22 mouse cellular contexts compared by ENCODE assay signal in the genomic region with DNA sequence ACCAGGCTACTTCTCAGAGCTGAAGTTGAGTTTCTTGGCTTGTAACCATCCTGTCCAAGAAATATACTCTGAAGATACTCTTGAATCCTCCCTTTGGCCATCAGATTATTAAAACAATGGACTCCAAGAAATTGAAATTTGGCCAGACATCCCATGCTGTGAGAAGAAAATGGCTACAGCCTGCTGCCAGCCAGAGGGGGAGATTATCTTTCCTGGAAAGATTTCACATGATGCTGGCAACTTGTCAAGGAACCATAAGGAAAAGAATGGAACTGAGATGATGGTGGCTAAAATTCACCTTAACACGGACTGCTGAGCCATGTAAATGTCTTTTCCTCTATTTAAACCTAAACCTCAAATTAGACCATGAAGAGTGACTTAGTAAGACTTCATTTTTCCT.
DNase-seq lines count a peak whose midpoint lies in the region; ATAC-seq and TF ChIP-seq lines count a peak whose summit lies in the region.
"Had no signal": no experiment of that assay in that cellular context is flagged by ENCODE, and none has a peak within 500 bp of the region (broad histone marks: within the 10 kb centered on the region; RNA-seq: fewer than 3 reads in every experiment).

No protein-coding gene starts in this region.

- no peaks in the 10 kb centered on the region for H3K9me3 ChIP-seq in hindbrain, postnatal 0 days (ENCODE audit: low read length)
- no peaks in the 10 kb centered on the region for H3K9me3 ChIP-seq in hindbrain, embryonic 10.5 days
- H3K9me3 ChIP-seq: embryonic facial prominence, embryonic 15.5 days; forebrain, embryonic 10.5 days; heart, embryonic 12.5 days; hindbrain, embryonic 12.5 days had no signal

- 47% methylated on average over 1 of the region's 1 CpGs for WGBS in hindbrain, postnatal 0 days
- 70% methylated on average over 1 of the region's 1 CpGs for WGBS in hindbrain, embryonic 10.5 days
- 52% methylated on average over 1 of the region's 1 CpGs for WGBS in thymus, adult 2 months

- H3K4me3 ChIP-seq in hindbrain, postnatal 0 days (ENCODE audit: low read length): no peak overlapping the region
- no peak overlapping the region for H3K4me3 ChIP-seq in hindbrain, embryonic 10.5 days
- no peak overlapping the region for H3K4me3 ChIP-seq in thymus, adult 2 months (ENCODE audit: control insufficient read depth, insufficient read depth, low read length)
- H3K4me3 ChIP-seq: embryonic facial prominence, embryonic 15.5 days; erythroblast, embryonic 14.5 days; forebrain, embryonic 10.5 days; heart, embryonic 12.5 days; hindbrain, embryonic 12.5 days had no signal

- no peaks in the 10 kb centered on the region for H3K27me3 ChIP-seq in hindbrain, postnatal 0 days (ENCODE audit: insufficient read depth, low read length)
- H3K27me3 ChIP-seq in hindbrain, embryonic 10.5 days (ENCODE audit: insufficient read depth, poor library complexity, severe bottlenecking): no peaks in the 10 kb centered on the region
- no peaks in the 10 kb centered on the region for H3K27me3 ChIP-seq in thymus, adult 2 months (ENCODE audit: control insufficient read depth, insufficient read depth, low read length)
- H3K27me3 ChIP-seq: CH12.LX; embryonic facial prominence, embryonic 15.5 days; hindbrain, embryonic 12.5 days; Patski had no signal

- no peak overlapping the region for H3K4me2 ChIP-seq in hindbrain, postnatal 0 days (ENCODE audit: low read depth, low read length)
- H3K4me2 ChIP-seq: embryonic facial prominence, embryonic 15.5 days; heart, embryonic 12.5 days; hindbrain, embryonic 12.5 days had no signal

- H3K9ac ChIP-seq in hindbrain, postnatal 0 days (replicated peaks; ENCODE audit: low read length): no peak overlapping the region
- H3K9ac ChIP-seq: embryonic facial prominence, embryonic 15.5 days; heart, embryonic 12.5 days; hindbrain, embryonic 12.5 days had no signal

- H3K36me3 ChIP-seq in hindbrain, postnatal 0 days (ENCODE audit: insufficient read depth, low read length): no peaks in the 10 kb centered on the region
- no peaks in the 10 kb centered on the region for H3K36me3 ChIP-seq in hindbrain, embryonic 10.5 days
- no peaks in the 10 kb centered on the region for H3K36me3 ChIP-seq in thymus, adult 2 months (ENCODE audit: control insufficient read depth, insufficient read depth, low read length)
- H3K36me3 ChIP-seq: embryonic facial prominence, embryonic 15.5 days; forebrain, embryonic 10.5 days; heart, embryonic 12.5 days; hindbrain, embryonic 12.5 days had no signal

- TF ChIP-seq POLR2A in thymus, adult 2 months (IDR thresholded peaks at IDR 0.05; ENCODE audit: control insufficient read depth, extremely low read depth, insufficient read depth, low read length, poor library complexity): no peak

- no peak for ATAC-seq in hindbrain, postnatal 0 days
- ATAC-seq: activated CD4-positive, CD25-positive, alpha-beta regulatory T cell, adult 4 months; forebrain, embryonic 16.5 days; hindbrain, embryonic 16.5 days; Patski had no signal

- TF ChIP-seq CTCF in hindbrain, postnatal 0 days (IDR thresholded peaks at IDR 0.05; ENCODE audit: low read depth): no peak
- no peak for TF ChIP-seq CTCF in thymus, adult 2 months (IDR thresholded peaks at IDR 0.05; ENCODE audit: borderline replicate concordance, control insufficient read depth, extremely low read depth, insufficient read depth, low read length, poor library complexity)

- peak; percentile 57 for DNase-seq in hindbrain, postnatal 0 days (ENCODE audit: low spot score)
- DNase-seq in hindbrain, embryonic 10.5 days (ENCODE audit: low spot score): no peak
- peak; percentile 18 for DNase-seq in cerebellum, adult 11-12 months
- peak; percentile 60 for DNase-seq in cerebellum, adult 9-10 months
- peak; percentile 27 to 61 for DNase-seq in cerebellum, postnatal 25 days
- no peak for DNase-seq in kidney, postnatal 14 days
- no peak for DNase-seq in thymus, adult 2 months
- DNase-seq in heart, postnatal 25 days (ENCODE audit: low spot score): no peak
- DNase-seq: adrenal gland, postnatal 14 days; gastrocnemius, postnatal 10 days; heart, postnatal 36 days; kidney, adult 11 months had no signal

- intact Hi-C loops in heart, postnatal 25 days (cut with DNase I): no loop called here

- no peaks in the 10 kb centered on the region for H3K4me1 ChIP-seq in hindbrain, postnatal 0 days (ENCODE audit: insufficient read depth, low read length)
- H3K4me1 ChIP-seq in hindbrain, embryonic 10.5 days (replicated peaks): no peaks in the 10 kb centered on the region
- H3K4me1 ChIP-seq in thymus, adult 2 months (replicated peaks; ENCODE audit: control insufficient read depth, insufficient read depth, low read length): no peaks in the 10 kb centered on the region
- H3K4me1 ChIP-seq: embryonic facial prominence, embryonic 15.5 days; forebrain, embryonic 10.5 days; heart, embryonic 12.5 days; hindbrain, embryonic 12.5 days had no signal

- no peak overlapping the region for H3K27ac ChIP-seq in hindbrain, postnatal 0 days
- H3K27ac ChIP-seq in hindbrain, embryonic 10.5 days: no peak overlapping the region
- no peak overlapping the region for H3K27ac ChIP-seq in thymus, adult 2 months (ENCODE audit: control insufficient read depth, insufficient read depth, low read length)
- H3K27ac ChIP-seq: embryonic facial prominence, embryonic 15.5 days; forebrain, embryonic 10.5 days; hindbrain, embryonic 12.5 days had no signal

Comparison
In these comparisons a context has a peak if more than half of its experiments do, and no peak if none do; other contexts are left out.
1. DNase-seq: peak in hindbrain, postnatal 0 days (single experiment), cerebellum, adult 11-12 months (single experiment), cerebellum, adult 9-10 months (single experiment) and cerebellum, postnatal 25 days (2 of 2); none in hindbrain, embryonic 10.5 days (single experiment), kidney, postnatal 14 days (single experiment), thymus, adult 2 months (single experiment) and heart, postnatal 25 days (single experiment).